Mouse (Mus musculus) heart, embryonic 14.5 days (tissue): ENCODE results near the gene Ubald2. TPM values are rescaled to one million over a fixed set of nuclear protein-coding genes. Genes with fewer than 3 reads are reported as not detected.

Experiments used
- ATAC-seq: fragments of 200-750 bp; cut with Nextera tagmentation; 2 replicates; pipeline ENCODE4 v1.8.0; 2017; ENCODE audit warnings: low read depth, moderate TSS enrichment; ENCODE audit not compliant: insufficient number of reproducible peaks, insufficient read depth, low FRiP score
- H3K27ac ChIP-seq, 2 experiments: fragments of 200-500 bp in 1 of 2; fragments of 300-500 bp in 1 of 2; sonication (generic) in 1 of 2; replicated peaks in 1 of 2; 2 replicates each; pipeline ENCODE4 v1.5.1; 2012 to 2014; ENCODE audit warnings: low read depth in 2 of 2, low read length in 2 of 2, control low read depth in 1 of 2, mild to moderate bottlenecking in 1 of 2, mixed read lengths in 1 of 2; ENCODE audit not compliant: control insufficient read depth in 1 of 2, insufficient read depth in 1 of 2
- H3K27me3 ChIP-seq: fragments of 300-500 bp; sonication (generic); 2 replicates; pipeline ENCODE4 v1.6.1; 2014; ENCODE audit warnings: mild to moderate bottlenecking, low read length, control low read depth; ENCODE audit not compliant: control insufficient read depth, insufficient read depth
- H3K36me3 ChIP-seq: fragments of 300-500 bp; sonication (generic); 2 replicates; pipeline ENCODE4 v1.6.1; 2014; ENCODE audit warnings: mild to moderate bottlenecking, control low read depth, low read length, mixed read lengths; ENCODE audit not compliant: control insufficient read depth, insufficient read depth
- H3K4me1 ChIP-seq, 2 experiments: fragments of 200-500 bp in 1 of 2; fragments of 300-500 bp in 1 of 2; sonication (generic) in 1 of 2; 2 replicates each; pipeline ENCODE4 v1.6.1; 2012 to 2014; ENCODE audit warnings: low read length in 2 of 2, control low read depth in 1 of 2, mixed read lengths in 1 of 2; ENCODE audit not compliant: control insufficient read depth in 2 of 2, insufficient read depth in 2 of 2
- H3K4me2 ChIP-seq: fragments of 300-500 bp; sonication (generic); 2 replicates; pipeline ENCODE4 v1.6.1; 2014; ENCODE audit warnings: mild to moderate bottlenecking, low read length
- H3K4me3 ChIP-seq, 2 experiments: fragments of 200-500 bp in 1 of 2; fragments of 300-500 bp in 1 of 2; sonication (generic) in 1 of 2; 2 replicates each; pipeline ENCODE4 v1.5.1; 2012 to 2014; ENCODE audit warnings: low read length in 2 of 2, mild to moderate bottlenecking in 2 of 2, control low read depth in 1 of 2, low read depth in 1 of 2, moderate library complexity in 1 of 2; ENCODE audit not compliant: control insufficient read depth in 1 of 2, insufficient read depth in 1 of 2
- H3K9ac ChIP-seq: fragments of 300-500 bp; sonication (generic); 2 replicates; pipeline ENCODE4 v1.6.1; 2014; ENCODE audit warnings: mild to moderate bottlenecking, low read length
- H3K9me3 ChIP-seq: fragments of 300-500 bp; sonication (generic); 2 replicates; pipeline ENCODE4 v1.6.1; 2016; ENCODE audit warnings: low read length, control low read depth; ENCODE audit not compliant: control insufficient read depth
- polyA plus RNA-seq: library from polyadenylated mRNA; unstranded; fragments of >200 nt; fragmentation: Nextera tagmentation; extraction: Ambion mirVana; gene quantifications from 2 replicates; pipeline ENCODE4 v1.2.1, GENCODE M21; 2014

Gene Ubald2
- polyA plus RNA-seq, 1 experiment from 2014 or later, result 62.9 TPM

- H3K4me1 ChIP-seq, result peaks cover 5 to 11% of the 10 kb centered on the region in 2 experiments; a peak in 3 of 4 replicates
- ATAC-seq, result no peak
- no peak overlapping the region for H3K9ac ChIP-seq
- no peak overlapping the region for H3K4me3 ChIP-seq
- no peaks in the 10 kb centered on the region for H3K9me3 ChIP-seq
- H3K4me2 ChIP-seq, result no peak overlapping the region
- peaks cover 45% of the 10 kb centered on the region for H3K36me3 ChIP-seq
- H3K27ac ChIP-seq, result no peak overlapping the region
- H3K27me3 ChIP-seq, result no peaks in the 10 kb centered on the region
Measured at GRCm38 (mm10) chr11:116488207-116488606, 54.3 kb downstream of the Ubald2 start.

Other genes starting within 250 kb of the Ubald2 start
- 85.1 and 89.4 TPM in 2 replicates for gene Ten1, start 235.2 kb upstream of the Ubald2 start, polyA plus RNA-seq
- 36.8 and 39.6 TPM in 2 replicates for gene Acox1, start 235.0 kb upstream of the Ubald2 start, polyA plus RNA-seq
- 0.58 and 0.63 TPM in 2 replicates for gene Evpl, start 196.0 kb upstream of the Ubald2 start, polyA plus RNA-seq
- 55.5 and 57.7 TPM in 2 replicates for gene Srp68, start 159.9 kb upstream of the Ubald2 start, polyA plus RNA-seq
- not detected in 2 replicates for gene Galr2, start 153.2 kb upstream of the Ubald2 start, polyA plus RNA-seq
- gene Exoc7, start 126.9 kb upstream of the Ubald2 start, polyA plus RNA-seq, result 51.1 and 57.8 TPM in 2 replicates
- gene Foxj1, start 98.7 kb upstream of the Ubald2 start, polyA plus RNA-seq, result 0.07 and 0.12 TPM in 2 replicates
- gene Rnf157, start 21.1 kb upstream of the Ubald2 start, polyA plus RNA-seq, result 8.3 and 8.4 TPM in 2 replicates
- not detected in 2 replicates for gene Qrich2, start 32.1 kb downstream of the Ubald2 start, polyA plus RNA-seq
- gene Prpsap1, start 60.1 kb downstream of the Ubald2 start, polyA plus RNA-seq, result 89.8 and 93.4 TPM in 2 replicates
- gene Sphk1, start 96.8 kb downstream of the Ubald2 start, polyA plus RNA-seq, result 2.3 and 2.5 TPM in 2 replicates
- 14.4 and 17.1 TPM in 2 replicates for gene Ube2o, start 147.4 kb downstream of the Ubald2 start, polyA plus RNA-seq
- 0.28 TPM in 1 of 2 replicates, not detected in the other for gene Aanat, start 152.3 kb downstream of the Ubald2 start, polyA plus RNA-seq
- gene Rhbdf2, start 192.9 kb downstream of the Ubald2 start, polyA plus RNA-seq, result 6.4 and 6.6 TPM in 2 replicates
- gene Prcd, start 219.4 kb downstream of the Ubald2 start, polyA plus RNA-seq, result 1.3 and 1.9 TPM in 2 replicates
- 5.8 and 6.7 TPM in 2 replicates for gene Cygb, start 220.2 kb downstream of the Ubald2 start, polyA plus RNA-seq